Mouse (Mus musculus) embryonic facial prominence, embryonic 14.5 days (tissue): Measurements from ENCODE around the gene Tha1. TPM values are rescaled to one million over a fixed set of nuclear protein-coding genes. Genes with fewer than 3 reads are reported as not detected.
A peak's percentile ranks its signal among the peaks of the same experiment; 100 is the strongest.

ENCODE experiments used
- ATAC-seq: fragments of 200-750 bp; cut with Nextera tagmentation; 2 replicates; pipeline ENCODE4 v1.8.0; 2017; ENCODE audit warnings: low read depth, moderate number of reproducible peaks, moderate TSS enrichment
- DNase-seq: peaks from one replicate; pipeline ENCODE4 v3.0.0-alpha.2; 2015; ENCODE audit warnings: low spot score
- H3K27ac ChIP-seq: fragments of 300-500 bp; sonication (generic); replicated peaks from 2 replicates; pipeline ENCODE4 v1.5.1; 2014; ENCODE audit warnings: low read depth, mild to moderate bottlenecking, low read length, moderate library complexity
- H3K27me3 ChIP-seq: fragments of 300-500 bp; sonication (generic); replicated peaks from 2 replicates; pipeline ENCODE4 v1.6.1; 2014; ENCODE audit warnings: low read length; ENCODE audit not compliant: control insufficient read depth, insufficient read depth
- H3K36me3 ChIP-seq: fragments of 300-500 bp; sonication (generic); 2 replicates; pipeline ENCODE4 v1.6.1; 2014; ENCODE audit warnings: low read length, mixed read lengths; ENCODE audit not compliant: control insufficient read depth, insufficient read depth
- H3K4me1 ChIP-seq: fragments of 300-500 bp; sonication (generic); 2 replicates; pipeline ENCODE4 v1.6.1; 2014; ENCODE audit warnings: antibody characterized with exemption, low read length; ENCODE audit not compliant: control insufficient read depth, insufficient read depth
- H3K4me2 ChIP-seq: fragments of 300-500 bp; sonication (generic); 2 replicates; pipeline ENCODE4 v1.6.1; 2014; ENCODE audit warnings: low read depth, mild to moderate bottlenecking, low read length, moderate library complexity, mixed read lengths
- H3K4me3 ChIP-seq: fragments of 300-500 bp; sonication (generic); 2 replicates; pipeline ENCODE4 v1.5.1; 2014; ENCODE audit warnings: low read depth, mild to moderate bottlenecking, low read length
- H3K9ac ChIP-seq: fragments of 300-500 bp; sonication (generic); 2 replicates; pipeline ENCODE4 v1.6.1; 2014; ENCODE audit warnings: low read depth, mild to moderate bottlenecking, low read length, moderate library complexity, mixed read lengths
- H3K9me3 ChIP-seq: fragments of 300-500 bp; sonication (generic); 2 replicates; pipeline ENCODE4 v1.6.1; 2016; ENCODE audit warnings: low read length; ENCODE audit not compliant: control insufficient read depth
- WGBS: fragments of 180-500 bp; shearing (Covaris S2); extraction: QIAGEN DNeasy Blood & Tissue Kit; methylation state at CpG from one replicate; pipeline ENCODE4 v1.1.7; 2014; 5-methylcytosine and 5-hydroxymethylcytosine counted together
- polyA plus RNA-seq: library from polyadenylated mRNA; unstranded; fragments of >200 nt; fragmentation: Nextera tagmentation; extraction: Ambion mirVana; gene quantifications from 2 replicates; pipeline ENCODE4 v1.2.1, GENCODE M21; 2014

Gene Tha1
- polyA plus RNA-seq, result 3.7 and 4.2 TPM in 2 replicates

GRCm38 (mm10) chr11:117872861-117873608 is at the start of gene Tha1:
Tha1 (minus strand) TSS chr11:117873481.
- H3K4me1 ChIP-seq, result peaks cover 4% of the 10 kb centered on the region; the same call in 1 of the 2 replicates
- H3K27ac ChIP-seq, result no peak within 1 kb of the TSS
- H3K9ac ChIP-seq, result peak within 1 kb of the TSS; percentile 84
- H3K27me3 ChIP-seq, result no peaks in the 10 kb centered on the region
- ATAC-seq (peak; percentile 86), DNase-seq (peak; percentile 93)
- no peaks in the 10 kb centered on the region for H3K36me3 ChIP-seq
- 2% methylated on average over 49 of the region's 51 CpGs for WGBS
- H3K4me3 ChIP-seq, result peak within 1 kb of the TSS; percentile 76
- no peaks in the 10 kb centered on the region for H3K9me3 ChIP-seq
- peak within 1 kb of the TSS; percentile 99 for H3K4me2 ChIP-seq

GRCm38 (mm10) chr11:117919211-117919610 is 45.9 kb upstream of the Tha1 start:
- Histone ChIP-seq H3K4me2 (no peak overlapping the region), H3K9me3 (peaks cover 10% of the 10 kb centered on the region), H3K9ac (no peak overlapping the region), H3K4me1 (no peaks in the 10 kb centered on the region), H3K27me3 (no peaks in the 10 kb centered on the region), H3K4me3 (no peak overlapping the region), H3K27ac (no peak overlapping the region), H3K36me3 (no peaks in the 10 kb centered on the region)
- DNase-seq, result peak; percentile 48
- WGBS, result 6% methylated on average over 5 of the region's 5 CpGs
- ATAC-seq, result no peak

GRCm38 (mm10) chr11:117918541-117918940 is 45.3 kb upstream of the Tha1 start:
- Histone ChIP-seq H3K27me3 (no peaks in the 10 kb centered on the region), H3K9me3 (peaks cover 10% of the 10 kb centered on the region), H3K4me2 (no peak overlapping the region), H3K4me3 (no peak overlapping the region), H3K9ac (no peak overlapping the region), H3K36me3 (no peaks in the 10 kb centered on the region), H3K27ac (no peak overlapping the region), H3K4me1 (no peaks in the 10 kb centered on the region)
- DNase-seq (no peak), ATAC-seq (no peak)
- WGBS, result 75% methylated on average over 11 of the region's 11 CpGs

GRCm38 (mm10) chr11:117915837-117916236 is 42.6 kb upstream of the Tha1 start:
- Histone ChIP-seq H3K27ac (no peak overlapping the region), H3K4me3 (no peak overlapping the region), H3K4me2 (no peak overlapping the region), H3K36me3 (no peaks in the 10 kb centered on the region), H3K9ac (no peak overlapping the region), H3K27me3 (no peaks in the 10 kb centered on the region), H3K4me1 (0 out of 2 replicates have a peak, but pooled peaks cover 5% of the 10 kb centered on the region), H3K9me3 (peaks cover 10% of the 10 kb centered on the region)
- no peak for DNase-seq
- ATAC-seq, result no peak
- 91% methylated on average over 7 of the region's 7 CpGs for WGBS

- H3K36me3 ChIP-seq, result no peaks in the 10 kb centered on the region
- no peak for ATAC-seq
Observed at GRCm38 (mm10) chr11:117915341-117915740, 42.1 kb upstream of the Tha1 start.

GRCm38 (mm10) chr11:117914531-117914930 is 41.2 kb upstream of the Tha1 start:
- Histone ChIP-seq H3K4me2 (no peak overlapping the region), H3K27ac (no peak overlapping the region), H3K4me1 (0 out of 2 replicates have a peak, but pooled peaks cover 5% of the 10 kb centered on the region), H3K9ac (no peak overlapping the region), H3K27me3 (no peaks in the 10 kb centered on the region), H3K9me3 (peaks cover 10% of the 10 kb centered on the region), H3K36me3 (no peaks in the 10 kb centered on the region), H3K4me3 (no peak overlapping the region)
- whole genome bisulfite sequencing, result 65% methylated on average over 12 of the region's 12 CpGs
- DNase-seq, result no peak
- ATAC-seq, result no peak

More at GRCm38 (mm10) chr11:117915341-117915740, 42.1 kb upstream of the Tha1 start:
- no peak overlapping the region for H3K4me2 ChIP-seq
- WGBS, result 53% methylated on average over 1 of the region's 1 CpGs
- H3K9me3 ChIP-seq, result peaks cover 10% of the 10 kb centered on the region
- H3K4me1 ChIP-seq, result 0 out of 2 replicates have a peak, but pooled peaks cover 5% of the 10 kb centered on the region
- H3K9ac ChIP-seq, result no peak overlapping the region
- no peak overlapping the region for H3K27ac ChIP-seq
- H3K4me3 ChIP-seq, result no peak overlapping the region
- no peak for DNase-seq
- H3K27me3 ChIP-seq, result no peaks in the 10 kb centered on the region

GRCm38 (mm10) chr11:117912684-117913352 is 39.5 kb upstream of the Tha1 start:
- H3K4me3 ChIP-seq, result no peak overlapping the region
- DNase-seq (peak; percentile 80), ATAC-seq (peak; percentile 93)
- no peak overlapping the region for H3K27ac ChIP-seq
- WGBS, result 34% methylated on average over 13 of the region's 13 CpGs
- H3K9me3 ChIP-seq, result peaks cover 10% of the 10 kb centered on the region
- no peaks in the 10 kb centered on the region for H3K27me3 ChIP-seq
- H3K9ac ChIP-seq, result 0 out of 2 replicates have a peak overlapping the region, but pooled peaks have one; percentile 14
- 0 out of 2 replicates have a peak, but pooled peaks cover 5% of the 10 kb centered on the region for H3K4me1 ChIP-seq
- no peaks in the 10 kb centered on the region for H3K36me3 ChIP-seq
- peak overlapping the region; percentile 32; the same call in 1 of the 2 replicates for H3K4me2 ChIP-seq

GRCm38 (mm10) chr11:117909337-117909736 is 36.1 kb upstream of the Tha1 start:
- ATAC-seq (no peak), DNase-seq (no peak)
- Histone ChIP-seq H3K4me1 (0 out of 2 replicates have a peak, but pooled peaks cover 5% of the 10 kb centered on the region), H3K36me3 (no peaks in the 10 kb centered on the region), H3K4me2 (no peak overlapping the region), H3K27ac (no peak overlapping the region), H3K27me3 (no peaks in the 10 kb centered on the region), H3K9me3 (no peaks in the 10 kb centered on the region), H3K9ac (no peak overlapping the region), H3K4me3 (no peak overlapping the region)
- WGBS, result 85% methylated on average over 8 of the region's 8 CpGs
